Mouse (Mus musculus) limb, embryonic 10.5 days (tissue): Measurements from ENCODE around the gene Cbx2. TPM values are rescaled to one million over a fixed set of nuclear protein-coding genes. Genes with fewer than 3 reads are reported as not detected.

Experiments used
- DNase-seq: peaks from one replicate; pipeline ENCODE4 v3.0.0-alpha.2; 2017; ENCODE audit warnings: low spot score
- H3K27ac ChIP-seq: fragments of 300-500 bp; sonication (generic); 2 replicates; pipeline ENCODE4 v1.5.1; 2016; ENCODE audit warnings: mild to moderate bottlenecking
- H3K27me3 ChIP-seq: fragments of 300-500 bp; sonication (generic); 2 replicates; pipeline ENCODE4 v1.6.1; 2016; ENCODE audit warnings: low read depth, mild to moderate bottlenecking; ENCODE audit not compliant: poor library complexity, severe bottlenecking
- H3K36me3 ChIP-seq: fragments of 300-500 bp; sonication (generic); 2 replicates; pipeline ENCODE4 v1.6.1; 2016; ENCODE audit warnings: mild to moderate bottlenecking, moderate library complexity
- H3K4me1 ChIP-seq: fragments of 300-500 bp; sonication (generic); 2 replicates; pipeline ENCODE4 v1.6.1; 2016
- H3K4me3 ChIP-seq: fragments of 300-500 bp; sonication (generic); 2 replicates; pipeline ENCODE4 v1.5.1; 2016; ENCODE audit warnings: mild to moderate bottlenecking, moderate library complexity
- H3K9me3 ChIP-seq: fragments of 300-500 bp; sonication (generic); replicated peaks from 2 replicates; pipeline ENCODE4 v1.6.1; 2016; ENCODE audit warnings: mild to moderate bottlenecking
- WGBS: fragments of 180-500 bp; shearing (Covaris S2); methylation state at CpG from one replicate; pipeline ENCODE4 v1.1.7; 2016; 5-methylcytosine and 5-hydroxymethylcytosine counted together
- polyA plus RNA-seq: library from polyadenylated mRNA; unstranded; fragments of >200 nt; fragmentation: Nextera tagmentation; extraction: Ambion mirVana; gene quantifications from 2 replicates; pipeline ENCODE4 v1.2.1, GENCODE M21; 2016

Cbx2 gene
- polyA plus RNA-seq, 1 experiment from 2014 or later = 170 TPM

GRCm38 (mm10) chr11:119023616-119023980 is 836 bp downstream of the Cbx2 start:
- Histone ChIP-seq H3K27me3 (peaks cover 8% of the 10 kb centered on the region), H3K36me3 (peaks cover 50% of the 10 kb centered on the region), H3K9me3 (no peaks in the 10 kb centered on the region), H3K27ac (peak overlapping the region; percentile 100), H3K4me3 (peak overlapping the region; percentile 98), H3K4me1 (peaks cover 54% of the 10 kb centered on the region)
- DNase-seq = no peak
- WGBS = under 1% methylated on average over 15 of the region's 15 CpGs

GRCm38 (mm10) chr11:119024260-119024659 is 1.5 kb downstream of the Cbx2 start:
- Histone ChIP-seq H3K4me3 (peak overlapping the region; percentile 98), H3K36me3 (peaks cover 56% of the 10 kb centered on the region), H3K27me3 (peaks cover 8% of the 10 kb centered on the region), H3K4me1 (peaks cover 60% of the 10 kb centered on the region), H3K27ac (peak overlapping the region; percentile 100), H3K9me3 (no peaks in the 10 kb centered on the region)
- DNase-seq = no peak
- 7% methylated on average over 7 of the region's 7 CpGs for WGBS

GRCm38 (mm10) chr11:119026203-119026602 is 3.4 kb downstream of the Cbx2 start:
- H3K9me3 ChIP-seq = no peaks in the 10 kb centered on the region
- peak overlapping the region; percentile 98; the same call in 1 of the 2 replicates for H3K4me3 ChIP-seq
- no peak overlapping the region for H3K27ac ChIP-seq
- no peak for DNase-seq
- 85% methylated on average over 12 of the region's 12 CpGs for WGBS
- H3K36me3 ChIP-seq = peaks cover 75% of the 10 kb centered on the region
- H3K27me3 ChIP-seq = peaks cover 3% of the 10 kb centered on the region; the same call in 1 of the 2 replicates
- peaks cover 62% of the 10 kb centered on the region for H3K4me1 ChIP-seq

GRCm38 (mm10) chr11:119033874-119034558 is 11.3 kb downstream of the Cbx2 start:
- peak overlapping the region; percentile 42 for H3K4me3 ChIP-seq
- WGBS = under 1% methylated on average over 26 of the region's 26 CpGs
- H3K27me3 ChIP-seq = peaks cover 60% of the 10 kb centered on the region

GRCm38 (mm10) chr11:119034635-119035034 is 11.9 kb downstream of the Cbx2 start:
- Histone ChIP-seq H3K27me3 (peaks cover 67% of the 10 kb centered on the region), H3K27ac (peak overlapping the region; percentile 20; the same call in 1 of the 2 replicates), H3K4me3 (peak overlapping the region; percentile 42), H3K36me3 (peaks cover 35% of the 10 kb centered on the region), H3K4me1 (peaks cover 62% of the 10 kb centered on the region), H3K9me3 (no peaks in the 10 kb centered on the region)
- peak; percentile 48 for DNase-seq
- WGBS = 2% methylated on average over 19 of the region's 19 CpGs

More at GRCm38 (mm10) chr11:119033874-119034558, 11.3 kb downstream of the Cbx2 start:
- Histone ChIP-seq H3K36me3 (peaks cover 37% of the 10 kb centered on the region), H3K4me1 (peaks cover 61% of the 10 kb centered on the region), H3K27ac (peak overlapping the region; percentile 30; the same call in 1 of the 2 replicates), H3K9me3 (no peaks in the 10 kb centered on the region)
- peak; percentile 89 for DNase-seq

GRCm38 (mm10) chr11:119035094-119035685 is 12.4 kb downstream of the Cbx2 start:
- peak; percentile 53 for DNase-seq
- Histone ChIP-seq H3K4me3 (peak overlapping the region; percentile 28), H3K27me3 (peaks cover 70% of the 10 kb centered on the region), H3K36me3 (peaks cover 30% of the 10 kb centered on the region), H3K4me1 (peaks cover 68% of the 10 kb centered on the region), H3K27ac (peak overlapping the region; percentile 20; the same call in 1 of the 2 replicates), H3K9me3 (no peaks in the 10 kb centered on the region)
- WGBS = 1% methylated on average over 21 of the region's 21 CpGs

- H3K4me3 ChIP-seq = peak overlapping the region; percentile 28
- H3K27me3 ChIP-seq = peaks cover 70% of the 10 kb centered on the region
- H3K4me1 ChIP-seq = peaks cover 72% of the 10 kb centered on the region
- DNase-seq = peak; percentile 69
- H3K27ac ChIP-seq = no peak overlapping the region
- WGBS = under 1% methylated on average over 21 of the region's 21 CpGs
- H3K36me3 ChIP-seq = peaks cover 24% of the 10 kb centered on the region
- H3K9me3 ChIP-seq = no peaks in the 10 kb centered on the region
These were observed 13.0 kb downstream of the Cbx2 start for GRCm38 (mm10) chr11:119035686-119036165.

- Histone ChIP-seq H3K36me3 (peaks cover 19% of the 10 kb centered on the region), H3K9me3 (no peaks in the 10 kb centered on the region), H3K27me3 (peaks cover 73% of the 10 kb centered on the region), H3K4me3 (peak overlapping the region; percentile 73), H3K27ac (no peak overlapping the region), H3K4me1 (peaks cover 77% of the 10 kb centered on the region)
- peak; percentile 54 for DNase-seq
- WGBS = under 1% methylated on average over 15 of the region's 15 CpGs
These were observed 13.7 kb downstream of the Cbx2 start for GRCm38 (mm10) chr11:119036447-119036846.

- peak; percentile 75 for DNase-seq
- peaks cover 80% of the 10 kb centered on the region for H3K27me3 ChIP-seq
- H3K9me3 ChIP-seq = no peaks in the 10 kb centered on the region
- H3K36me3 ChIP-seq = peaks cover 14% of the 10 kb centered on the region
- peaks cover 84% of the 10 kb centered on the region for H3K4me1 ChIP-seq
- WGBS = under 1% methylated on average over 57 of the region's 57 CpGs
- H3K27ac ChIP-seq = peak overlapping the region; percentile 72
- H3K4me3 ChIP-seq = peak overlapping the region; percentile 73
These were observed 14.4 kb downstream of the Cbx2 start for GRCm38 (mm10) chr11:119036934-119037779.

GRCm38 (mm10) chr11:119037780-119038401 is 15.1 kb downstream of the Cbx2 start:
- peak overlapping the region; percentile 72 for H3K27ac ChIP-seq
- H3K9me3 ChIP-seq = no peaks in the 10 kb centered on the region
- 1% methylated on average over 18 of the region's 18 CpGs for WGBS
- peaks cover 87% of the 10 kb centered on the region for H3K27me3 ChIP-seq
- H3K4me1 ChIP-seq = peaks cover 92% of the 10 kb centered on the region
- DNase-seq = peak; percentile 50
- H3K4me3 ChIP-seq = peak overlapping the region; percentile 73
- H3K36me3 ChIP-seq = peaks cover 11% of the 10 kb centered on the region

- H3K9me3 ChIP-seq = no peaks in the 10 kb centered on the region
- peak; percentile 43 for DNase-seq
- H3K27me3 ChIP-seq = peaks cover 88% of the 10 kb centered on the region
- peaks cover 97% of the 10 kb centered on the region for H3K4me1 ChIP-seq
- peak overlapping the region; percentile 73 for H3K4me3 ChIP-seq
- H3K36me3 ChIP-seq = peaks cover 11% of the 10 kb centered on the region
- peak overlapping the region; percentile 92 for H3K27ac ChIP-seq
- WGBS = 14% methylated on average over 22 of the region's 22 CpGs
These were observed 16.2 kb downstream of the Cbx2 start for GRCm38 (mm10) chr11:119038744-119039484.
